In the genomic region with DNA sequence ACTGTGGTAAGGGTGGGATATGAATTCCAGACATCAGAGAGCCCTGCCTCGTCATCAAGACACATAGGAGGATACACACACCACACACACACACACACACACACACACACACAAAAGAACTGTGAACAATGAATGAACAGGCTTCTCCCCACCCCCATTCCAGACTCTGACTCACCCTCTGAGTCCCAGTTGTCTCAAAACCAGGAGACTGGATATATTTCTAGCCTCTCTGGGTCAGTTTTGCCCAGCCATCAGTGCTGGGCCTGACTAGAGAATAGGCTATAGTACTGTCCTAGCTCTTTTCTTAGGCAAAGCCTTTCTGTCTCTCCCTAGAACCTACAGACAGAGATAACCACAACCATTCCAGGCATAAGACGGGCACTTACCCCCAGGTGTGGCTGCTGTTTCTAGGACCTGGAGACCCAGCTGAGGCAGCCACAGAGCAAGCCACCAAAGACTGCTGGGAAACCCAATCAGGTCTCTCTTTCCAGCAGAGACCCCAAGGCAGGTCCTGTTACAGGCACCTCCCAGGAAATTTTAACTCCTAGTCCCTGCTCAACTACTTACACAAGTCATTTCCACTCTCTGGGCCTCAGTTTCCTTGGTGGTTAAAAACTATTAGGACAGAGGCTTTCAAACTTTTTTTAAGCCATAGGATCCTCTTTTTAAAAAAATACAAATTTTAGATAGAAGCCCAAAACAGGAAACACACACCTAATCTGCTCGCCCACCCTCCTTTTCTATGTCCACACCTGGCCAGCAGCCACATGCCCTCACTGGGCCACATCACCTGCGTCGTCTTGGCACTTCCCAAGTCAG, we compare ENCODE assay signal across 8 mouse cellular contexts. TPM values are rescaled to one million over a fixed set of nuclear protein-coding genes. Genes with fewer than 3 reads are reported as not detected.
A peak's percentile ranks its signal among the peaks of the same experiment; 100 is the strongest.
DNase-seq lines count a peak whose midpoint lies in the region; ATAC-seq and TF ChIP-seq lines count a peak whose summit lies in the region.

No protein-coding gene starts in this region.

- H3K4me3 ChIP-seq in lung, adult 2 months (replicated peaks; ENCODE audit: extremely low read depth, low read depth, low read length), result peak overlapping the region; percentile 56
- peak overlapping the region; percentile 68 for H3K4me3 ChIP-seq in bone marrow, adult 2 months (replicated peaks; ENCODE audit: control insufficient read depth, low read depth, low read length)
- peak overlapping the region; percentile 90 for H3K4me3 ChIP-seq in heart, embryonic 16.5 days (ENCODE audit: low read length)
- H3K4me3 ChIP-seq in liver, embryonic 13.5 days (replicated peaks), result peak overlapping the region; percentile 76

- no peak for TF ChIP-seq CTCF in lung, adult 2 months (IDR thresholded peaks at IDR 0.05; ENCODE audit: insufficient read depth, low read length)
- no peak for TF ChIP-seq CTCF in bone marrow, adult 2 months (IDR thresholded peaks at IDR 0.05; ENCODE audit: control insufficient read depth, insufficient read depth, low read length)

- no peak for DNase-seq in lung, adult 2 months
- DNase-seq in lung, postnatal 4 days, result no peak
- no peak for DNase-seq in liver, embryonic 13.5 days
- peak; percentile 40 for DNase-seq in yolk sac, embryonic 10.5 days (ENCODE audit: low spot score)
- DNase-seq in cerebellum, postnatal 4 days (ENCODE audit: low spot score in 2 of 2), result no peak
- no peak for DNase-seq in right cerebral cortex, postnatal 36 days (ENCODE audit: low spot score in 2 of 2)

- 9% methylated on average over 5 of the region's 5 CpGs for WGBS in lung, adult 2 months
- 20% methylated on average over 5 of the region's 5 CpGs for WGBS in bone marrow, adult 2 months
- 22% methylated on average over 5 of the region's 5 CpGs for WGBS in heart, embryonic 16.5 days
- WGBS in liver, embryonic 13.5 days (ENCODE audit: insufficient replicate concordance), result 23% methylated on average over 5 of the region's 5 CpGs

- no peaks in the 10 kb centered on the region for H3K9me3 ChIP-seq in heart, embryonic 16.5 days (replicated peaks; ENCODE audit: control insufficient read depth, low read length)
- no peaks in the 10 kb centered on the region for H3K9me3 ChIP-seq in liver, embryonic 13.5 days (replicated peaks)

- peaks cover 13% of the 10 kb centered on the region; the same call in 1 of the 2 replicates for H3K4me1 ChIP-seq in lung, adult 2 months (ENCODE audit: control insufficient read depth, insufficient read depth, low read length)
- H3K4me1 ChIP-seq in bone marrow, adult 2 months (ENCODE audit: control insufficient read depth, insufficient read depth, low read length), result peaks cover 6% of the 10 kb centered on the region
- peaks cover 42% of the 10 kb centered on the region for H3K4me1 ChIP-seq in heart, embryonic 16.5 days (ENCODE audit: control insufficient read depth, insufficient read depth, low read length)
- H3K4me1 ChIP-seq in liver, embryonic 13.5 days (replicated peaks), result peaks cover 51% of the 10 kb centered on the region

- H3K27me3 ChIP-seq in heart, embryonic 16.5 days (ENCODE audit: control insufficient read depth, insufficient read depth, low read length), result no peaks in the 10 kb centered on the region
- peaks cover 62% of the 10 kb centered on the region for H3K27me3 ChIP-seq in liver, embryonic 13.5 days

- peaks cover 17% of the 10 kb centered on the region for H3K36me3 ChIP-seq in heart, embryonic 16.5 days (ENCODE audit: control insufficient read depth, insufficient read depth)
- peaks cover 15% of the 10 kb centered on the region for H3K36me3 ChIP-seq in liver, embryonic 13.5 days

- H3K4me2 ChIP-seq in heart, embryonic 16.5 days (ENCODE audit: low read depth, low read length), result peak overlapping the region; percentile 97
- H3K4me2 ChIP-seq in liver, embryonic 13.5 days, result peak overlapping the region; percentile 90

- H3K9ac ChIP-seq in heart, embryonic 16.5 days (ENCODE audit: low read length), result peak overlapping the region; percentile 98
- peak overlapping the region; percentile 85 for H3K9ac ChIP-seq in liver, embryonic 13.5 days

- no peak for TF ChIP-seq POLR2A in lung, adult 2 months (IDR thresholded peaks at IDR 0.05; ENCODE audit: borderline replicate concordance, extremely low read depth, low read depth, low read length)
- TF ChIP-seq POLR2A in bone marrow, adult 2 months (IDR thresholded peaks at IDR 0.05; ENCODE audit: borderline replicate concordance, control insufficient read depth, low read depth, low read length), result no peak

- peak overlapping the region; percentile 97 for H3K27ac ChIP-seq in bone marrow, adult 2 months (ENCODE audit: control insufficient read depth, insufficient read depth, low read depth, low read length, poor library complexity)
- H3K27ac ChIP-seq in heart, embryonic 16.5 days (ENCODE audit: low read length), result peak overlapping the region; percentile 89
- peak overlapping the region; percentile 75 for H3K27ac ChIP-seq in liver, embryonic 13.5 days

- no peak for ATAC-seq in heart, embryonic 16.5 days (replicated peaks; ENCODE audit: extremely low read depth, insufficient read depth, low FRiP score)
- no peak for ATAC-seq in liver, embryonic 13.5 days (ENCODE audit: low read depth)

RNA-seq across cellular contexts. Expression of a gene that starts 4.0 kb away (rescaled TPM):
- 106 and 114 TPM in 2 replicates for polyA plus RNA-seq in lung, adult 2 months (2012; rRNA removed)
- polyA plus RNA-seq in bone marrow, adult 2 months (2011; ENCODE audit: insufficient read depth, insufficient read length, low replicate concordance, missing spikeins), result 22.2 and 31.0 TPM in 2 replicates
- polyA plus RNA-seq in heart, embryonic 16.5 days (2015; fragmentation: Nextera tagmentation; extraction: Ambion mirVana), result 11.0 and 14.3 TPM in 2 replicates
- polyA plus RNA-seq in liver, embryonic 13.5 days (2015; fragmentation: Nextera tagmentation; extraction: Ambion mirVana), result 3.8 and 4.1 TPM in 2 replicates

RNA-seq across cellular contexts. Expression of a gene that starts 13.5 kb away (rescaled TPM):
- polyA plus RNA-seq in lung, adult 2 months (2012; rRNA removed), result 51.4 and 60.1 TPM in 2 replicates
- polyA plus RNA-seq in bone marrow, adult 2 months (2011; ENCODE audit: insufficient read depth, insufficient read length, low replicate concordance, missing spikeins), result 143 and 311 TPM in 2 replicates
- 14.1 and 15.4 TPM in 2 replicates for polyA plus RNA-seq in heart, embryonic 16.5 days (2015; fragmentation: Nextera tagmentation; extraction: Ambion mirVana)
- polyA plus RNA-seq in liver, embryonic 13.5 days (2015; fragmentation: Nextera tagmentation; extraction: Ambion mirVana), result 10.6 and 12.0 TPM in 2 replicates

RNA-seq across cellular contexts. Expression of a gene that starts 30.1 kb away (rescaled TPM):
- polyA plus RNA-seq in lung, adult 2 months (2012; rRNA removed), result 93.7 and 96.3 TPM in 2 replicates
- polyA plus RNA-seq in bone marrow, adult 2 months (2011; ENCODE audit: insufficient read depth, insufficient read length, low replicate concordance, missing spikeins), result 25.1 and 40.0 TPM in 2 replicates
- polyA plus RNA-seq in heart, embryonic 16.5 days (2015; fragmentation: Nextera tagmentation; extraction: Ambion mirVana), result 15.0 and 17.4 TPM in 2 replicates
- polyA plus RNA-seq in liver, embryonic 13.5 days (2015; fragmentation: Nextera tagmentation; extraction: Ambion mirVana), result 2.2 and 2.6 TPM in 2 replicates

RNA-seq across cellular contexts. Expression of a gene that starts 58.3 kb away (rescaled TPM):
- polyA plus RNA-seq in lung, adult 2 months (2012; rRNA removed), result 20.4 and 26.9 TPM in 2 replicates
- 5.0 and 16.2 TPM in 2 replicates for polyA plus RNA-seq in bone marrow, adult 2 months (2011; ENCODE audit: insufficient read depth, insufficient read length, low replicate concordance, missing spikeins)
- 20.1 and 20.7 TPM in 2 replicates for polyA plus RNA-seq in heart, embryonic 16.5 days (2015; fragmentation: Nextera tagmentation; extraction: Ambion mirVana)
- 3.8 and 4.2 TPM in 2 replicates for polyA plus RNA-seq in liver, embryonic 13.5 days (2015; fragmentation: Nextera tagmentation; extraction: Ambion mirVana)
